Mouse (Mus musculus): ENCODE results near the gene Pacsin1. TPM values are rescaled to one million over a fixed set of nuclear protein-coding genes. Genes with fewer than 3 reads are reported as not detected.

The Pacsin1 gene
- total RNA-seq, 2 experiments from 2014 or later = 0.18 to 0.59 TPM

- no peak for DNase-seq
These were observed 18.6 kb downstream of the Pacsin1 start for GRCm38 (mm10) chr17:27673945-27674344.

GRCm38 (mm10) chr17:27675453-27675852 is 20.1 kb downstream of the Pacsin1 start:
- intact Hi-C loops (cut with DNase I) = no loop called here
- DNase-seq = no peak

More at GRCm38 (mm10) chr17:27673945-27674344, 18.6 kb downstream of the Pacsin1 start:
- intact Hi-C loops (cut with DNase I) = no loop called here

GRCm38 (mm10) chr17:27676270-27676669 is 21.0 kb downstream of the Pacsin1 start:
- intact Hi-C loops (cut with DNase I) = no loop called here
- DNase-seq = no peak

GRCm38 (mm10) chr17:27677756-27678155 is 22.4 kb downstream of the Pacsin1 start:
- DNase-seq = no peak
- intact Hi-C loops (cut with DNase I) = no loop called here

GRCm38 (mm10) chr17:27678924-27679813 is 23.9 kb downstream of the Pacsin1 start:
- intact Hi-C loops (cut with DNase I) = no loop called here
- no peak for DNase-seq

GRCm38 (mm10) chr17:27684886-27685549 is 29.7 kb downstream of the Pacsin1 start:
- intact Hi-C loops (cut with DNase I) = no loop called here
- DNase-seq = no peak

- DNase-seq = no peak
- intact Hi-C loops (cut with DNase I) = no loop called here
These were observed 30.2 kb downstream of the Pacsin1 start for GRCm38 (mm10) chr17:27685550-27685913.

GRCm38 (mm10) chr17:27686395-27686794 is 31.1 kb downstream of the Pacsin1 start:
- intact Hi-C loops (cut with DNase I) = no loop called here
- DNase-seq = no peak

- DNase-seq = no peak
- intact Hi-C loops (cut with DNase I) = no loop called here
These were observed 35.8 kb downstream of the Pacsin1 start for GRCm38 (mm10) chr17:27690993-27691693.

GRCm38 (mm10) chr17:27699641-27700244 is 44.4 kb downstream of the Pacsin1 start:
- intact Hi-C loops (cut with DNase I) = no loop called here

GRCm38 (mm10) chr17:27700812-27701211 is 45.5 kb downstream of the Pacsin1 start:
- intact Hi-C loops (cut with DNase I) = no loop called here
- DNase-seq = no peak

More at GRCm38 (mm10) chr17:27699641-27700244, 44.4 kb downstream of the Pacsin1 start:
- no peak for DNase-seq

- intact Hi-C loops (cut with DNase I) = no loop called here
- DNase-seq = no peak
These were observed 46.5 kb downstream of the Pacsin1 start for GRCm38 (mm10) chr17:27701856-27702255.

GRCm38 (mm10) chr17:27702518-27702917 is 47.2 kb downstream of the Pacsin1 start:
- intact Hi-C loops (cut with DNase I) = no loop called here
- peak; percentile 14 to 32 for DNase-seq

- intact Hi-C loops (cut with DNase I) = no loop called here
- no peak for DNase-seq
These were observed 48.8 kb downstream of the Pacsin1 start for GRCm38 (mm10) chr17:27703961-27704621.

GRCm38 (mm10) chr17:27705661-27706060 is 50.4 kb downstream of the Pacsin1 start:
- intact Hi-C loops (cut with DNase I) = loop anchor here (5.0 kb wide), 1 partner anchor 57 kb away; no protein-coding TSS in a partner anchor

GRCm38 (mm10) chr17:27707954-27708661 is 52.8 kb downstream of the Pacsin1 start:
- intact Hi-C loops (cut with DNase I) = loop anchor here (5.0 kb wide), 1 partner anchor 54 kb away; no protein-coding TSS in a partner anchor
- DNase-seq = peak; percentile 37 to 53

More at GRCm38 (mm10) chr17:27705661-27706060, 50.4 kb downstream of the Pacsin1 start:
- no peak for DNase-seq

- intact Hi-C loops (cut with DNase I) = loop anchor here (5.0 kb wide), 1 partner anchor 53 kb away; no protein-coding TSS in a partner anchor
- DNase-seq = no peak
These were observed 54.3 kb downstream of the Pacsin1 start for GRCm38 (mm10) chr17:27709650-27710049.

GRCm38 (mm10) chr17:27712832-27713231 is 57.5 kb downstream of the Pacsin1 start:
- intact Hi-C loops (cut with DNase I) = no loop called here
- DNase-seq = no peak

- intact Hi-C loops (cut with DNase I) = no loop called here
- no peak for DNase-seq
These were observed 61.5 kb downstream of the Pacsin1 start for GRCm38 (mm10) chr17:27716804-27717203.
